Mouse (Mus musculus): ENCODE results near the gene Elob. TPM values are rescaled to one million over a fixed set of nuclear protein-coding genes. Genes with fewer than 3 reads are reported as not detected.

Gene Elob
- polyA plus RNA-seq, 1 experiment from 2014 or later, result 1,322 TPM

DNA sequence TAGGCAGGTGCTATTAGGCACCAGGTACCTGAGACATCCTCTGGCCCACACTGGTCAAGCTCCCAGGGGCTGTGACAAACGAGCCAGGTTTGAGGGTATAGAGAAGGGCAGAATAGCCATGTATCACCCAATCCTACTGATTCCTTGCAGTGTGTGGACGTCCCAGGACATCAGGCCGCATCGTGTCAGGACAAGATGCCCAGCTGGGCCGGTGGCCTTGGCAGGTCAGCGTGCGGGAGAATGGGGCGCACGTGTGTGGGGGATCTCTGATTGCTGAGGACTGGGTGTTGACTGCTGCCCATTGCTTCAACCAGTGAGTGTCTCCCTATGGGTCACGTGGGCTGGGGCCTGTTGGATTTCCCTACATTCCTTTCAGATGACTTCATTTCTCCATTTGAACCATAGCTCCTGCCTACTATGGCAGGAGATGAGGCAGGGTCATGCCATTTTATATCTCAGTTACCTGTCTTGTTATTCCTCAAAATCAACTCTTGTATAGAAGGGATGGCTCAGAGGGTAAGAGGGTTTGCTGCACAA lies 25.4 kb upstream of the Elob start:
- Histone ChIP-seq H3K9ac (replicated peaks; ENCODE audit: low read depth, low read length) (no peak overlapping the region), H3K4me2 (ENCODE audit: low read depth, low read length) (no peak overlapping the region), H3K36me3 (ENCODE audit: control insufficient read depth, insufficient read depth, low read length) (no peaks in the 10 kb centered on the region), H3K9me3 (ENCODE audit: control insufficient read depth, low read length) (no peaks in the 10 kb centered on the region), H3K27me3 (ENCODE audit: control insufficient read depth, insufficient read depth, low read length) (no peaks in the 10 kb centered on the region), H3K27ac (ENCODE audit: low read depth, low read length) (no peak overlapping the region), H3K4me3 (ENCODE audit: low read depth, low read length) (no peak overlapping the region), H3K4me1 (ENCODE audit: control insufficient read depth, insufficient read depth, low read length) (no peaks in the 10 kb centered on the region)
- no peak for ATAC-seq (ENCODE audit: low read depth)
- 84% methylated on average over 10 of the region's 10 CpGs for WGBS

DNA sequence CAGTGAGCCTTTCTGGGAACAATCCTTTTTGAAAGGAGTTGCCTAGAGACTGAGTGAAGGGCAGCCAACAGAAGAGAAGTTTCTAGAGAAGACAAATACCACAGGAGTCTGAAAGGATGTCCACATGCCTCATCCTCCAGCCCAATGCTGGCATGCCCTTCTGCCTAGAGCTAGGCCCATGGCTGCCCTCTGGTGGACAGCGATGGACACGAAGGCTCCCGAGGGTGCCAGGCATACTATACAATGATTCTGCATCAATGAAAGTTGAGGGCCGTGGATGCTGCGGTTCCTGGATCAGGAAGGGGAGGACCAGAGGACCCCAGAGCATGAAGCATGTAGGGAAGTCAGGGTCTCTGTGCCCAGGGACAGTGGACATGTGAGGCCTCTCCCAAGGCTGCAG lies 24.4 kb upstream of the Elob start:
- Histone ChIP-seq H3K4me1 (ENCODE audit: control insufficient read depth, insufficient read depth, low read length) (no peaks in the 10 kb centered on the region), H3K36me3 (ENCODE audit: control insufficient read depth, insufficient read depth, low read length) (no peaks in the 10 kb centered on the region), H3K4me3 (ENCODE audit: low read depth, low read length) (no peak overlapping the region), H3K9ac (replicated peaks; ENCODE audit: low read depth, low read length) (no peak overlapping the region), H3K27me3 (ENCODE audit: control insufficient read depth, insufficient read depth, low read length) (no peaks in the 10 kb centered on the region), H3K4me2 (ENCODE audit: low read depth, low read length) (no peak overlapping the region), H3K27ac (ENCODE audit: low read depth, low read length) (no peak overlapping the region), H3K9me3 (ENCODE audit: control insufficient read depth, low read length) (no peaks in the 10 kb centered on the region)
- ATAC-seq (ENCODE audit: low read depth), result no peak
- WGBS, result 32% methylated on average over 5 of the region's 5 CpGs

DNA sequence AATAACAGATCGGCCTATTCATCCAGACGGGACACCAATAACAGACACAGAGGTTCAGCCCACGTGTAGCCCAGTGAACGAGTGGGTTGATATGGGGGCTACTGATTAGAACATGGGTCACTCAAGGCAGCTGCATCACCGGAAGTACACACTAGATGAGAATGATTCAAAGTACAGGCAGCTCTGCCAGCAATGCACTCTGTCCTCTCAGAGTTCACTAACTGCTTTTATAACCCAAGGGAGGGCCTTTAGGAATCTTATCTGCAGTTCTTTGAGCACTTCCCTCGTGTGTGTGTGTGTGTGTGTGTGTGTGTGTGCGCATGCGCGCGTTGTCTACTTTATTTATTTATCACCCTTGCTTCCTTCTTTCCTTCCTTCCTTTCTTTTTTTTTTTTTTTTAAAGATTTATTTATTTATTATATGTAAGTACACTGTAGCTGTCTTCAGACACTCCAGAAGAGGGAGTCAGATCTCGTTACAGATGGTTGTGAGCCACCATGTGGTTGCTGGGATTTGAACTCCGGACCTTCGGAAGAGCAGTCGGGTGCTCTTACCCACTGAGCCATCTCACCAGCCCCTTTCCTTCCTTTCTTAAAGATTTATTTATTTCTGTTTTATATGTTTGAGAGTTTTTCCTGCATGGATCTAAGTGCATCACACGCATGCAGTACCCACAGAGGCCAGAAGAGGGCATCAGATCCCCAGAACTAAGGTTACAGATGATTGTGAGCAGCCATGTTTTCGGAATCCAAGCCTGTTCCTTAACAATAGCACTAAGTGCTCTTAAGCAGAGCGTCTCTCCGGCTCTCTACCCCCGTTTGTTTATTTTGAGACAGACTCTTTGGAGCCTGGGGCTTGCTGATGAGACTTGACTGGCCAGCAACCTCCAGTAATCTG lies 22.2 kb upstream of the Elob start:
- peak; percentile 76; the same call in 1 of the 2 replicates for ATAC-seq (ENCODE audit: low read depth)
- H3K27me3 ChIP-seq (ENCODE audit: control insufficient read depth, insufficient read depth, low read length), result no peaks in the 10 kb centered on the region
- no peak overlapping the region for H3K27ac ChIP-seq (ENCODE audit: low read depth, low read length)
- H3K9me3 ChIP-seq (ENCODE audit: control insufficient read depth, low read length), result no peaks in the 10 kb centered on the region
- no peak overlapping the region for H3K4me3 ChIP-seq (ENCODE audit: low read depth, low read length)
- H3K4me1 ChIP-seq (ENCODE audit: control insufficient read depth, insufficient read depth, low read length), result no peaks in the 10 kb centered on the region
- no peak overlapping the region for H3K4me2 ChIP-seq (ENCODE audit: low read depth, low read length)
- H3K36me3 ChIP-seq (ENCODE audit: control insufficient read depth, insufficient read depth, low read length), result no peaks in the 10 kb centered on the region
- no peak overlapping the region for H3K9ac ChIP-seq (replicated peaks; ENCODE audit: low read depth, low read length)
- 61% methylated on average over 18 of the region's 19 CpGs for WGBS

DNA sequence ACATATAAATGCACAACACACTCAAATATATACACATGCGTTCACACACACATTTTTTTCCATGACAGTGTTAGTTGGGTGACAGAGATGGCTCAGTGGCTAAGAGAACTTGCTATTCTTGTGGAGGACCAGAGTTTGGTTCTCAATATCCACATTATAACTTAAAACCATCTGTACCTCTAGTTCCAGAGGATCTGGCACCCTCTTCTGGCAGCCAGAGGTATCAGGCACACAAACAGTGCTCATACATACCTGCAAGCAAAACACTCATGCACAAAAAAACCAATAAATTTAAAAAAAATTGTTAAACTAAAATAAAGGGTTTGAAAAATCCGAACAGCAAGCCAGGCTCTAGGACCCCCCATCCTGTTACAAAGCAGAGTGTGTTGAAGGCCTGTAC lies 21.1 kb upstream of the Elob start:
- Histone ChIP-seq H3K4me3 (ENCODE audit: low read depth, low read length) (no peak overlapping the region), H3K27me3 (ENCODE audit: control insufficient read depth, insufficient read depth, low read length) (no peaks in the 10 kb centered on the region)
- no peak for ATAC-seq (ENCODE audit: low read depth)

DNA sequence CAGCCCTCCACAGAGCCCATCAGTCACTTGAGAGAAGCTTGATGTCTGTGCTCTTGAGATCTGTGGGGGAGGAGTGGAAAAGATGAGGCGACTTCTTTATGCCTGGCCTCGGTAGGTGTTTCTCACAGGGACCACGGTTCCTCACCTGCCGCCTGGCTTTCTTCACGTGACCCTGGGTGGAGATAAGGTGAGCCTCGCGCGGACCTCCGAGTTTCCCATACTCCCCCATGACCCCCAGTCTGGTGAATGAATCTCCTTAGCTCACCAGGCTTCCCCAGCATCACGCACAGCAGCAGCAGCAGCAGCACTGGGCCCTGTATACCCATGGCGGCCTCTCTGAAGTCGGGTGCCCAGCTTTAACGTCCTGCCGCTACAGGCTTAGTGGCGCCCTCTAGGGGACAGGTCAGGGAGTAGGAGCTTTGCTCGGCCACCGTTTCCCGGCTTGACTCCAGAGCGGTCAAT lies 14.9 kb upstream of the Elob start, which contains the start of the genes Prss32 and Prss41:
Prss32 (plus strand) TSS at position 44 of the 462 bp plus-strand sequence.
Prss41 (minus strand) TSS at position 361 of the 462 bp plus-strand sequence.
- peak; percentile 55; the same call in 1 of the 2 replicates for ATAC-seq (ENCODE audit: low read depth)
- 14% methylated on average over 19 of the region's 19 CpGs for WGBS
- H3K4me3 ChIP-seq (ENCODE audit: low read depth, low read length), result no peak within 1 kb of the TSS
- no peaks in the 10 kb centered on the region for H3K27me3 ChIP-seq (ENCODE audit: control insufficient read depth, insufficient read depth, low read length)
- no peak within 1 kb of the TSS for H3K27ac ChIP-seq (ENCODE audit: low read depth, low read length)
- H3K36me3 ChIP-seq (ENCODE audit: control insufficient read depth, insufficient read depth, low read length), result no peaks in the 10 kb centered on the region
- H3K4me1 ChIP-seq (ENCODE audit: control insufficient read depth, insufficient read depth, low read length), result no peaks in the 10 kb centered on the region
- H3K9ac ChIP-seq (replicated peaks; ENCODE audit: low read depth, low read length), result no peak within 1 kb of the TSS
- 0 out of 2 replicates have a peak within 1 kb of the TSS, but pooled peaks have one; percentile 7 for H3K4me2 ChIP-seq (ENCODE audit: low read depth, low read length)
- H3K9me3 ChIP-seq (ENCODE audit: control insufficient read depth, low read length), result no peaks in the 10 kb centered on the region

More for the DNA sequence above, 21.1 kb upstream of the Elob start:
- no peak overlapping the region for H3K27ac ChIP-seq (ENCODE audit: low read depth, low read length)
- H3K4me2 ChIP-seq (ENCODE audit: low read depth, low read length), result no peak overlapping the region
- H3K9me3 ChIP-seq (ENCODE audit: control insufficient read depth, low read length), result no peaks in the 10 kb centered on the region
- WGBS, result 64% methylated on average over 2 of the region's 2 CpGs
- H3K4me1 ChIP-seq (ENCODE audit: control insufficient read depth, insufficient read depth, low read length), result no peaks in the 10 kb centered on the region
- no peak overlapping the region for H3K9ac ChIP-seq (replicated peaks; ENCODE audit: low read depth, low read length)
- no peaks in the 10 kb centered on the region for H3K36me3 ChIP-seq (ENCODE audit: control insufficient read depth, insufficient read depth, low read length)

DNA sequence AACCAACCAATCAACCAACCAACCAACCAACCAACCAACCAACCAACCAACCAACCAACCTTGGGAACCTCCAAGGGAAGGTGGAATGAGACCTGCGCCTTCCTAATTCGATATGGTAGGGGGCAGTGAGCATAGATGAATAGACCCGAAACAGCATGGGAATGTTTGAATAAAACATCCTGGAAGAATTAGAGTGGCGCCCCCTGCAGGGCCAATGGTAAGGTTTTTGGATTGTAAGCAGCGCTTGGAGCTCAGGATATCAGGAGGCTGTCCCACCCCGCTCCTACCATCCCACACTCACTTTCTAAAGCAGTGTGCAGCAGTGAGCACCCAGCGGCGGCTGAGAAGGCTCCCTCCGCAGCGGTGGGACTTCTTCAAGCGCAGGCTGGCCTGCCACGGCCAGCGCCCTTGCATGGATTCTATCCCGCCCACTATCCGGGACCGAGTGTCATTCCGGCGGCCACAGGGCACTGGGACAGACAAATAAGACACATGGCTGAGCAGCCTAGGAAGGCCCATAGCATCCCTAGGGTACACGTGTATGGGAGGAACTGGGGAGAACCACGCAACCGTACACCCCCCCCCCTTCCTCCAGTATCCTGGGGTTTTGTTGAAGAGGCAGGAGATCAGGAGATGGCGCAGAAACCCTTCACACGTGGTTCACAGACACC lies 14.3 kb upstream of the Elob start:
- H3K4me3 ChIP-seq (ENCODE audit: low read depth, low read length), result no peak overlapping the region
- H3K9me3 ChIP-seq (ENCODE audit: control insufficient read depth, low read length), result no peaks in the 10 kb centered on the region
- H3K27me3 ChIP-seq (ENCODE audit: control insufficient read depth, insufficient read depth, low read length), result no peaks in the 10 kb centered on the region
- WGBS, result 43% methylated on average over 23 of the region's 23 CpGs
- ATAC-seq (ENCODE audit: low read depth), result no peak; the same call in 1 of the 2 replicates
- no peak overlapping the region for H3K27ac ChIP-seq (ENCODE audit: low read depth, low read length)
- H3K4me1 ChIP-seq (ENCODE audit: control insufficient read depth, insufficient read depth, low read length), result no peaks in the 10 kb centered on the region
- no peak overlapping the region for H3K9ac ChIP-seq (replicated peaks; ENCODE audit: low read depth, low read length)
- 0 out of 2 replicates have a peak overlapping the region, but pooled peaks have one; percentile 7 for H3K4me2 ChIP-seq (ENCODE audit: low read depth, low read length)
- H3K36me3 ChIP-seq (ENCODE audit: control insufficient read depth, insufficient read depth, low read length), result no peaks in the 10 kb centered on the region

DNA sequence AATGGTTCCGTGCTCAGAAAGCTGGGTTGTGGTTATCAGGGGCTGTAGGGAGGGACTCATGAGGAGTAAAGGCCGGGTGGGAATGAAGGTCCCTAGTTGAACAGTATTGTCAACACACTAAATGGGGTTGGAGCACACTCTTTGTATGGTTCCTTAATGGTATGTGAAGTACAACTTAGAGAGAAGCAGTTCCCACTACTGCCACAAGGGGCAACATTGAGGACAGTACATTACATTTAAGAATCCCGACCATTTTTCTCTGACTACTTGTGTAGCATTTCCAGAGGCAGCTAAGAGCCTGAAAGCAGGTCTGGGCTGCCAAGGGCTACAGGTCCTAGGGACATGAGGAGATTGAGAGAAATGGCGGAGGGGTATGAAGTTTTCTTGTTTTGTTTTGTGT lies 12.2 kb upstream of the Elob start:
- no peaks in the 10 kb centered on the region for H3K27me3 ChIP-seq (ENCODE audit: control insufficient read depth, insufficient read depth, low read length)
- H3K4me3 ChIP-seq (ENCODE audit: low read depth, low read length), result no peak overlapping the region
- no peak overlapping the region for H3K27ac ChIP-seq (ENCODE audit: low read depth, low read length)
- ATAC-seq (ENCODE audit: low read depth), result peak; percentile 30; the same call in 1 of the 2 replicates
- H3K9ac ChIP-seq (replicated peaks; ENCODE audit: low read depth, low read length), result no peak overlapping the region
- H3K9me3 ChIP-seq (ENCODE audit: control insufficient read depth, low read length), result no peaks in the 10 kb centered on the region
- no peak overlapping the region for H3K4me2 ChIP-seq (ENCODE audit: low read depth, low read length)
- no peaks in the 10 kb centered on the region for H3K4me1 ChIP-seq (ENCODE audit: control insufficient read depth, insufficient read depth, low read length)
- WGBS, result 32% methylated on average over 4 of the region's 4 CpGs
- no peaks in the 10 kb centered on the region for H3K36me3 ChIP-seq (ENCODE audit: control insufficient read depth, insufficient read depth, low read length)

DNA sequence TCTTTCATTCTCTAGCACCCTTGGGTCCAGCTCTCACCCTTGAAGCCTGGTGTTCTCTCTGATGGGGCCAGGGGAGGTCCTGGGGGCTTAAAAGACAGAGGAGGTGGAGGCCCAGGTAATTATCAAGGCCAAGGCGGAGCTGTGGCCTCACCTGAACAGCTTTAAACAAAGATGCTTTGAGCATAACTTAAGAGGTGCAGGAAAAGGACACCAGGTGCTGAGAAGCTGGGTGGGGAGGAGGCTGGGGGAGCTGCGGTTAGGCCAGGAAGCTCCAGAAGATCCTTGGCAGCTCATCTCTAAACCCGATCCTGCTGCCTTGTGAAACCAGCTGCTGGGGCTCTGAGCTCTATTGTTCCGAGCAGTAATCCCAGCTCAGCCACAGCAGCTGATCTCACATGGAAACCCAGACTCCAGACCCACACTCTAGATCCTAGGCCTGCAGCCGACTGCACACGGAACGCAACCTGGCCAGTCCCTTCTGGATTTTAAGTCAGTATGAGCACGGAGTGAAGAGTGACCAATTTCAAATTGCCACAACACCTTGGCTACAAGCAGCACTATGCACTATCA lies 7.2 kb upstream of the Elob start, which contains the start of gene Prss33:
Prss33 (minus strand) TSS at position 51 of the 570 bp plus-strand sequence.
- Histone ChIP-seq H3K4me3 (ENCODE audit: low read depth, low read length) (no peak within 1 kb of the TSS), H3K9me3 (ENCODE audit: control insufficient read depth, low read length) (no peaks in the 10 kb centered on the region), H3K27me3 (ENCODE audit: control insufficient read depth, insufficient read depth, low read length) (peaks cover 3% of the 10 kb centered on the region; the same call in 1 of the 2 replicates), H3K36me3 (ENCODE audit: control insufficient read depth, insufficient read depth, low read length) (no peaks in the 10 kb centered on the region), H3K9ac (replicated peaks; ENCODE audit: low read depth, low read length) (no peak within 1 kb of the TSS), H3K27ac (ENCODE audit: low read depth, low read length) (no peak within 1 kb of the TSS), H3K4me1 (ENCODE audit: control insufficient read depth, insufficient read depth, low read length) (no peaks in the 10 kb centered on the region), H3K4me2 (ENCODE audit: low read depth, low read length) (no peak within 1 kb of the TSS)
- WGBS, result 76% methylated on average over 8 of the region's 8 CpGs
- ATAC-seq (ENCODE audit: low read depth), result no peak
